9 mouse cellular contexts compared by ENCODE assay signal in the genomic region with DNA sequence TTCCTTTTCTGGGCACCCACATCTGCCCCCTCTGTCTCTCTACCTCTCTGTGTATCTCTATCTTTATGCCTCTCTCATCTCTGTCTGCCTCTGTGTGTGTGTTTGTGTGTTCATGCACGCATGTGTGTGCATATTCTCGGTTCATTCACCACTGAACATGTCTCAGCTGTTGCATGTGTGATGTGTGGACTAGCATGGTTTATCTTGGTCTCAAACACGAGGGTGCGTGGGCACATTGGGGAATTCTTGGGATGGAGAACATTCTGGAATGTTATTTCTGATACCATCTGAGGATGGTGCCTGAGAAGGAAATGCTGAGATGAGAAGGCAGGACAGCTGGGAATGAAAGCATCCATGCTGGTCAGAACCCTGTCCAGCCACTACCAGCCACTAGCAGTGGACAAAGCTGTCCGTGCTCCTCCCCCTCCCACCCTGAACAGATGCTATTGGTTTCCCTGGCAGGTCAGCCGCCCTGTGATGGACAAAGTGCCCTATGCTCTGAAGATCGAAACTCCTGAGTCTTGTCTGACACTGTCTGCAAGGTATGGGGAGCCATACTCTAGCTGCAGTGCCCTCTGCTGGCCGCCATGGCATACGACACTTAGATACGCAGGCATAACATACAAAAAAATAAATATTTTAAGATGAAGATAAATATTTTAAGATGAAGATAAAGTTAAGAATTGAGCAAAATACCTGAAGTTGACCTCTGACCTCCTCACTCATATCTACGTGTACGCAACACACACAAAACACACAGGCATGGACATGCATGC. TPM values are rescaled to one million over a fixed set of nuclear protein-coding genes. Genes with fewer than 3 reads are reported as not detected.
DNase-seq lines count a peak whose midpoint lies in the region; ATAC-seq and TF ChIP-seq lines count a peak whose summit lies in the region.
"Had no signal": no experiment of that assay in that cellular context is flagged by ENCODE, and none has a peak within 500 bp of the region (broad histone marks: within the 10 kb centered on the region; RNA-seq: fewer than 3 reads in every experiment).

No protein-coding gene starts in this region.

- no peaks in the 10 kb centered on the region for H3K36me3 ChIP-seq in spleen, adult 2 months (ENCODE audit: control insufficient read depth, insufficient read depth, low read length)
- no peaks in the 10 kb centered on the region for H3K36me3 ChIP-seq in hindbrain, embryonic 12.5 days
- no peaks in the 10 kb centered on the region for H3K36me3 ChIP-seq in liver, embryonic 14.5 days (replicated peaks; ENCODE audit: control insufficient read depth, insufficient read depth, low read depth)
- H3K36me3 ChIP-seq: hindbrain, embryonic 15.5 days had no signal

- TF ChIP-seq CTCF in spleen, adult 2 months (IDR thresholded peaks at IDR 0.05; ENCODE audit: extremely low read depth, insufficient read depth, insufficient read length, insufficient replicate concordance) = peak; percentile 34; the same call in 1 of the 2 replicates
- TF ChIP-seq CTCF in liver, embryonic 14.5 days (IDR thresholded peaks at IDR 0.05; ENCODE audit: low read depth) = peak; percentile 85

- WGBS in spleen, adult 2 months = 67% methylated on average over 12 of the region's 12 CpGs
- WGBS in hindbrain, embryonic 12.5 days = 56% methylated on average over 12 of the region's 12 CpGs
- 45% methylated on average over 12 of the region's 12 CpGs for WGBS in liver, embryonic 14.5 days (ENCODE audit: insufficient replicate concordance)

- no peak overlapping the region for H3K4me3 ChIP-seq in spleen, adult 2 months (ENCODE audit: extremely low read depth, insufficient read depth, insufficient read length)
- no peak overlapping the region for H3K4me3 ChIP-seq in hindbrain, embryonic 12.5 days
- no peak overlapping the region for H3K4me3 ChIP-seq in liver, embryonic 14.5 days (ENCODE audit: insufficient read depth in 1 of 2, low read depth in 2 of 2, low read length in 2 of 2)
- H3K4me3 ChIP-seq: hindbrain, embryonic 15.5 days had no signal

- no peak overlapping the region for H3K9ac ChIP-seq in hindbrain, embryonic 12.5 days
- no peak overlapping the region for H3K9ac ChIP-seq in liver, embryonic 14.5 days (replicated peaks)
- H3K9ac ChIP-seq: hindbrain, embryonic 15.5 days had no signal

- 0 out of 2 replicates have a peak, but pooled peaks have one; percentile 38 for ATAC-seq in hindbrain, embryonic 12.5 days (ENCODE audit: low FRiP score)
- peak; percentile 15; the same call in 1 of the 2 replicates for ATAC-seq in liver, embryonic 14.5 days (ENCODE audit: insufficient read depth)

- no peaks in the 10 kb centered on the region for H3K9me3 ChIP-seq in hindbrain, embryonic 12.5 days (replicated peaks)
- H3K9me3 ChIP-seq in liver, embryonic 14.5 days (ENCODE audit: control insufficient read depth, low read length) = no peaks in the 10 kb centered on the region
- H3K9me3 ChIP-seq: hindbrain, embryonic 15.5 days had no signal

- no peaks in the 10 kb centered on the region for H3K4me1 ChIP-seq in spleen, adult 2 months (ENCODE audit: control insufficient read depth, insufficient read depth, insufficient read length)
- peaks cover 5% of the 10 kb centered on the region; the same call in 1 of the 2 replicates for H3K4me1 ChIP-seq in hindbrain, embryonic 12.5 days
- H3K4me1 ChIP-seq in liver, embryonic 14.5 days (replicated peaks; ENCODE audit: control insufficient read depth in 2 of 2, insufficient read depth in 2 of 2, low read length in 1 of 2) = no peaks in the 10 kb centered on the region
- H3K4me1 ChIP-seq: hindbrain, embryonic 15.5 days had no signal

- TF ChIP-seq EP300 in liver, embryonic 14.5 days (IDR thresholded peaks at IDR 0.05; ENCODE audit: low read depth) = no peak

- no peaks in the 10 kb centered on the region for H3K27me3 ChIP-seq in spleen, adult 2 months (ENCODE audit: control insufficient read depth, insufficient read depth, low read length)
- H3K27me3 ChIP-seq in hindbrain, embryonic 12.5 days = no peaks in the 10 kb centered on the region
- no peaks in the 10 kb centered on the region for H3K27me3 ChIP-seq in liver, embryonic 14.5 days (ENCODE audit: control insufficient read depth, insufficient read depth, low read length)
- H3K27me3 ChIP-seq: hindbrain, embryonic 15.5 days had no signal

- no peak for TF ChIP-seq POLR2A in spleen, adult 2 months (IDR thresholded peaks at IDR 0.05; ENCODE audit: low read depth, low read length)

- no peak overlapping the region for H3K4me2 ChIP-seq in hindbrain, embryonic 12.5 days (replicated peaks)
- no peak overlapping the region for H3K4me2 ChIP-seq in liver, embryonic 14.5 days (ENCODE audit: low read depth)
- H3K4me2 ChIP-seq: hindbrain, embryonic 15.5 days had no signal

- DNase-seq in cerebellum, adult 18-20 months = peak; percentile 31 to 37
- no peak for DNase-seq in cerebellum, adult 9-11 months
- DNase-seq in spleen, adult 2 months (ENCODE audit: low read depth in 1 of 2, low spot score in 2 of 2) = no peak
- no peak for DNase-seq in spleen, postnatal 36 days (ENCODE audit: low spot score in 2 of 2)
- DNase-seq in embryo, embryonic 10.5 days (ENCODE audit: low spot score) = peak; percentile 73
- DNase-seq in liver, embryonic 14.5 days (ENCODE audit: low read depth in 3 of 3, low spot score in 3 of 3) = peak in 2 of 3 experiments; percentile 12 to 16
- peak; percentile 66 for DNase-seq in retina, postnatal 1 day

- no peak overlapping the region for H3K27ac ChIP-seq in spleen, adult 2 months (ENCODE audit: insufficient read depth, low read length)
- no peak overlapping the region for H3K27ac ChIP-seq in hindbrain, embryonic 12.5 days
- no peak overlapping the region for H3K27ac ChIP-seq in liver, embryonic 14.5 days
- H3K27ac ChIP-seq: hindbrain, embryonic 15.5 days had no signal

RNA-seq across cellular contexts. Expression of a gene that starts 25.3 kb away (rescaled TPM):
- polyA plus RNA-seq in spleen, adult 2 months (2012; rRNA removed) = 14.3 and 20.5 TPM in 2 replicates
- polyA plus RNA-seq in hindbrain, embryonic 12.5 days (2016; fragmentation: Nextera tagmentation; extraction: Ambion mirVana) = 33.3 and 35.1 TPM in 2 replicates
- 5.0 and 5.9 TPM in 2 replicates for polyA plus RNA-seq in liver, embryonic 14.5 days (2012; rRNA removed)
- 3.9 and 6.1 TPM in 2 replicates for polyA plus RNA-seq in liver, embryonic 14.5 days (2014; fragmentation: Nextera tagmentation; extraction: Ambion mirVana)

Comparison
In these comparisons a context has a peak if more than half of its experiments do, and no peak if none do; other contexts are left out.
1. DNase-seq: peak in cerebellum, adult 18-20 months (2 of 2), embryo, embryonic 10.5 days (single experiment), liver, embryonic 14.5 days (2 of 3) and retina, postnatal 1 day (single experiment); none in cerebellum, adult 9-11 months (single experiment), spleen, adult 2 months (0 of 2) and spleen, postnatal 36 days (0 of 2).